Mouse (Mus musculus) C2C12 (cell line): ENCODE results near the gene Eps8.
A peak's percentile ranks its signal among the peaks of the same experiment; 100 is the strongest.

Experiments
- CEBPB ChIP-seq: IDR thresholded peaks from one replicate; pipeline ENCODE4 v1.6.1; 2011; ENCODE audit warnings: low read depth, mild to moderate bottlenecking, control low read depth, moderate library complexity
- CTCF ChIP-seq: IDR thresholded peaks from one replicate; pipeline ENCODE4 v1.5.1; 2011; ENCODE audit not compliant: control insufficient read depth, insufficient read depth, insufficient read length
- FOSL1 ChIP-seq: IDR thresholded peaks from one replicate; pipeline ENCODE4 v1.8.0; 2011; ENCODE audit warnings: mild to moderate bottlenecking, low read length; ENCODE audit not compliant: poor library complexity, insufficient read depth, severe bottlenecking
- MAX ChIP-seq: IDR thresholded peaks from one replicate; pipeline ENCODE4 v1.6.1; 2011; ENCODE audit warnings: mild to moderate bottlenecking, control low read depth
- MYOD1 ChIP-seq: IDR thresholded peaks from one replicate; pipeline ENCODE4 v1.6.1; 2011; ENCODE audit warnings: low read depth; ENCODE audit not compliant: control insufficient read depth, insufficient read length
- MYOG ChIP-seq: IDR thresholded peaks from one replicate; pipeline ENCODE4 v1.6.1; 2011; ENCODE audit not compliant: control insufficient read depth, insufficient read length; ENCODE audit errors: extremely low read depth

- no peak for TF ChIP-seq CTCF
- no peak for TF ChIP-seq MAX
- TF ChIP-seq MYOD1: peak; percentile 18
- no peak for TF ChIP-seq CEBPB
- TF ChIP-seq FOSL1: no peak
- TF ChIP-seq MYOG: no peak
These were observed 88.8 kb downstream of the Eps8 start for GRCm38 (mm10) chr6:137565890-137566289.
